Mouse (Mus musculus): ENCODE measurements around the gene Vim. TPM values are rescaled to one million over a fixed set of nuclear protein-coding genes. Genes with fewer than 3 reads are reported as not detected.
"Not testable (repeated sequence)": the region's sequence is repeated elsewhere in the genome, so short reads cannot be mapped to it uniquely, and the experiment has no call there.

The Vim gene
- polyA plus RNA-seq, 1 experiment from 2014 or later, result 448 TPM

GRCm38 (mm10) chr2:13596965-13597656 is 23.4 kb downstream of the Vim start:
- no peak for ATAC-seq (ENCODE audit: low FRiP score)
- no peaks in the 10 kb centered on the region for H3K36me3 ChIP-seq (replicated peaks; ENCODE audit: control insufficient read depth, insufficient read depth)
- H3K4me3 ChIP-seq (replicated peaks; ENCODE audit: low read length), result no peak overlapping the region
- no peaks in the 10 kb centered on the region for H3K27me3 ChIP-seq (ENCODE audit: control insufficient read depth, insufficient read depth, low read length)
- no peaks in the 10 kb centered on the region for H3K4me1 ChIP-seq (replicated peaks; ENCODE audit: control insufficient read depth, insufficient read depth, low read length)
- H3K9ac ChIP-seq, result no peak overlapping the region
- H3K4me2 ChIP-seq (replicated peaks), result no peak overlapping the region
- DNase-seq (ENCODE audit: low spot score), result no peak
- no peaks in the 10 kb centered on the region for H3K9me3 ChIP-seq (ENCODE audit: control insufficient read depth, low read length)
- no peak overlapping the region for H3K27ac ChIP-seq
- 86% methylated on average over 1 of the region's 1 CpGs for WGBS

- Histone ChIP-seq H3K27ac (no peak overlapping the region), H3K9ac (no peak overlapping the region), H3K36me3 (replicated peaks; ENCODE audit: control insufficient read depth, insufficient read depth) (no peaks in the 10 kb centered on the region), H3K4me3 (replicated peaks; ENCODE audit: low read length) (no peak overlapping the region), H3K4me1 (replicated peaks; ENCODE audit: control insufficient read depth, insufficient read depth, low read length) (no peaks in the 10 kb centered on the region), H3K9me3 (ENCODE audit: control insufficient read depth, low read length) (no peaks in the 10 kb centered on the region), H3K4me2 (replicated peaks) (no peak overlapping the region), H3K27me3 (ENCODE audit: control insufficient read depth, insufficient read depth, low read length) (no peaks in the 10 kb centered on the region)
- 80% methylated on average over 5 of the region's 5 CpGs for WGBS
- no peak for ATAC-seq (ENCODE audit: low FRiP score)
- no peak for DNase-seq (ENCODE audit: low spot score)
Observed at GRCm38 (mm10) chr2:13598166-13598565, 24.4 kb downstream of the Vim start.

GRCm38 (mm10) chr2:13603093-13603492 is 29.4 kb downstream of the Vim start:
- Histone ChIP-seq H3K27me3 (ENCODE audit: control insufficient read depth, insufficient read depth, low read length) (no peaks in the 10 kb centered on the region), H3K4me1 (replicated peaks; ENCODE audit: control insufficient read depth, insufficient read depth, low read length) (no peaks in the 10 kb centered on the region), H3K9ac (no peak overlapping the region), H3K36me3 (replicated peaks; ENCODE audit: control insufficient read depth, insufficient read depth) (no peaks in the 10 kb centered on the region), H3K9me3 (ENCODE audit: control insufficient read depth, low read length) (no peaks in the 10 kb centered on the region), H3K4me3 (replicated peaks; ENCODE audit: low read length) (no peak overlapping the region), H3K27ac (no peak overlapping the region), H3K4me2 (replicated peaks) (no peak overlapping the region)
- ATAC-seq (ENCODE audit: low FRiP score), result no peak
- no peak for DNase-seq (ENCODE audit: low spot score)

- H3K4me2 ChIP-seq (replicated peaks); ATAC-seq (ENCODE audit: low FRiP score); H3K27me3 ChIP-seq (ENCODE audit: control insufficient read depth, insufficient read depth, low read length); H3K27ac ChIP-seq; DNase-seq (ENCODE audit: low spot score); H3K36me3 ChIP-seq (replicated peaks; ENCODE audit: control insufficient read depth, insufficient read depth); H3K9me3 ChIP-seq (ENCODE audit: control insufficient read depth, low read length); H3K4me3 ChIP-seq (replicated peaks; ENCODE audit: low read length); H3K4me1 ChIP-seq (replicated peaks; ENCODE audit: control insufficient read depth, insufficient read depth, low read length); H3K9ac ChIP-seq: not testable (repeated sequence)
- WGBS, result 85% methylated on average over 5 of the region's 5 CpGs
Observed at GRCm38 (mm10) chr2:13603636-13604035, 29.9 kb downstream of the Vim start.

- Histone ChIP-seq H3K4me3 (replicated peaks; ENCODE audit: low read length) (no peak overlapping the region), H3K9me3 (ENCODE audit: control insufficient read depth, low read length) (no peaks in the 10 kb centered on the region), H3K4me1 (replicated peaks; ENCODE audit: control insufficient read depth, insufficient read depth, low read length) (no peaks in the 10 kb centered on the region), H3K27me3 (ENCODE audit: control insufficient read depth, insufficient read depth, low read length) (no peaks in the 10 kb centered on the region), H3K36me3 (replicated peaks; ENCODE audit: control insufficient read depth, insufficient read depth) (no peaks in the 10 kb centered on the region), H3K27ac (no peak overlapping the region), H3K4me2 (replicated peaks) (no peak overlapping the region), H3K9ac (no peak overlapping the region)
- ATAC-seq (ENCODE audit: low FRiP score) (no peak), DNase-seq (ENCODE audit: low spot score) (no peak)
- 82% methylated on average over 7 of the region's 7 CpGs for WGBS
Observed at GRCm38 (mm10) chr2:13630136-13630832, 56.6 kb downstream of the Vim start.

Other genes with a start within 250 kb of the Vim start
- gene Cubn, start 82.1 kb upstream of the Vim start, polyA plus RNA-seq (2014; fragmentation: Nextera tagmentation; extraction: Ambion mirVana), result 0.21 and 0.38 TPM in 2 replicates
- gene Trdmt1, start 29.3 kb upstream of the Vim start, polyA plus RNA-seq (2014; fragmentation: Nextera tagmentation; extraction: Ambion mirVana), result 8.2 and 11.7 TPM in 2 replicates
- gene St8sia6, start 220.1 kb downstream of the Vim start, polyA plus RNA-seq (2014; fragmentation: Nextera tagmentation; extraction: Ambion mirVana), result 2.9 and 3.9 TPM in 2 replicates